Mouse (Mus musculus) cerebellum, adult (tissue): ENCODE data around the gene Zfand3.

Experiments
- ATAC-seq: cut with Nextera tagmentation; 2 replicates; pipeline ENCODE4 v1.9.2; 2017; ENCODE audit warnings: mild to moderate bottlenecking, moderate library complexity, mixed read lengths; ENCODE audit not compliant: insufficient number of reproducible peaks, low FRiP score, low TSS enrichment

Zfand3 gene

GRCm38 (mm10) chr17:30137115-30137514, 132.6 kb downstream of the Zfand3 start:
- ATAC-seq: no peak

GRCm38 (mm10) chr17:30144114-30144513, 139.6 kb downstream of the Zfand3 start:
- no peak for ATAC-seq

- no peak for ATAC-seq
Observed at GRCm38 (mm10) chr17:30145596-30146149, 141.1 kb downstream of the Zfand3 start.

- no peak for ATAC-seq
Observed at GRCm38 (mm10) chr17:30146555-30146954, 142.0 kb downstream of the Zfand3 start.

- no peak for ATAC-seq
Observed at GRCm38 (mm10) chr17:30147897-30148296, 143.4 kb downstream of the Zfand3 start.

- ATAC-seq: no peak
Observed at GRCm38 (mm10) chr17:30148320-30148719, 143.8 kb downstream of the Zfand3 start.

GRCm38 (mm10) chr17:30149911-30150310, 145.4 kb downstream of the Zfand3 start:
- ATAC-seq: no peak

- ATAC-seq: no peak
Observed at GRCm38 (mm10) chr17:30154144-30154543, 149.6 kb downstream of the Zfand3 start.

- ATAC-seq: no peak
Observed at GRCm38 (mm10) chr17:30154861-30155260, 150.3 kb downstream of the Zfand3 start.

- no peak; the same call in 1 of the 2 replicates for ATAC-seq
Observed at GRCm38 (mm10) chr17:30155411-30155925, 150.9 kb downstream of the Zfand3 start.

- no peak for ATAC-seq
Observed at GRCm38 (mm10) chr17:30158419-30159108, 154.0 kb downstream of the Zfand3 start.

GRCm38 (mm10) chr17:30159341-30159740, 154.8 kb downstream of the Zfand3 start:
- ATAC-seq: no peak

- ATAC-seq: no peak
Observed at GRCm38 (mm10) chr17:30160823-30161432, 156.4 kb downstream of the Zfand3 start.

GRCm38 (mm10) chr17:30162983-30163382, 158.4 kb downstream of the Zfand3 start:
- no peak for ATAC-seq

GRCm38 (mm10) chr17:30163793-30164192, 159.3 kb downstream of the Zfand3 start:
- no peak for ATAC-seq

GRCm38 (mm10) chr17:30164818-30165217, 160.3 kb downstream of the Zfand3 start:
- ATAC-seq: peak; percentile 40; the same call in 1 of the 2 replicates

- peak; percentile 45; the same call in 1 of the 2 replicates for ATAC-seq
Observed at GRCm38 (mm10) chr17:30177435-30177834, 172.9 kb downstream of the Zfand3 start.

- ATAC-seq: no peak
Observed at GRCm38 (mm10) chr17:30178402-30178801, 173.9 kb downstream of the Zfand3 start.

GRCm38 (mm10) chr17:30180197-30180596, 175.7 kb downstream of the Zfand3 start:
- ATAC-seq: no peak

- no peak for ATAC-seq
Observed at GRCm38 (mm10) chr17:30181554-30181953, 177.0 kb downstream of the Zfand3 start.

GRCm38 (mm10) chr17:30182063-30182462, 177.5 kb downstream of the Zfand3 start:
- ATAC-seq: no peak
